Mouse (Mus musculus) c-Kit-positive CD71-positive TER-119-negative erythroid progenitor cells, embryonic 14.5 days (primary cell): ENCODE measurements around the gene Dedd2.

Experiments used
- DNase-seq: peaks from one replicate; pipeline ENCODE4 v3.0.0-alpha.2; 2013; ENCODE audit warnings: low read depth

Dedd2 gene

GRCm38 (mm10) chr7:25218705-25219415 is 1.6 kb downstream of the Dedd2 start:
- peak; percentile 45 for DNase-seq

GRCm38 (mm10) chr7:25217653-25218395 is 2.6 kb downstream of the Dedd2 start:
- no peak for DNase-seq

GRCm38 (mm10) chr7:25214172-25214571 is 6.2 kb downstream of the Dedd2 start:
- DNase-seq = no peak

GRCm38 (mm10) chr7:25213099-25213498 is 7.3 kb downstream of the Dedd2 start:
- DNase-seq = no peak

GRCm38 (mm10) chr7:25210482-25210881 is 9.9 kb downstream of the Dedd2 start:
- no peak for DNase-seq

GRCm38 (mm10) chr7:25209161-25209622 is 11.2 kb downstream of the Dedd2 start:
- peak; percentile 31 for DNase-seq

GRCm38 (mm10) chr7:25206094-25206830 is 14.2 kb downstream of the Dedd2 start:
- DNase-seq = no peak

GRCm38 (mm10) chr7:25205355-25206093 is 14.9 kb downstream of the Dedd2 start:
- no peak for DNase-seq

GRCm38 (mm10) chr7:25203624-25204023 is 16.8 kb downstream of the Dedd2 start:
- no peak for DNase-seq

GRCm38 (mm10) chr7:25197384-25198018 is 22.9 kb downstream of the Dedd2 start:
- no peak for DNase-seq

- DNase-seq = no peak
Measured at GRCm38 (mm10) chr7:25196107-25196506, 24.3 kb downstream of the Dedd2 start.

GRCm38 (mm10) chr7:25195148-25195547 is 25.3 kb downstream of the Dedd2 start:
- peak; percentile 39 for DNase-seq

- DNase-seq = no peak
Measured at GRCm38 (mm10) chr7:25192110-25192509, 28.3 kb downstream of the Dedd2 start.

- DNase-seq = no peak
Measured at GRCm38 (mm10) chr7:25190806-25191205, 29.6 kb downstream of the Dedd2 start.

GRCm38 (mm10) chr7:25187662-25188650 is 32.5 kb downstream of the Dedd2 start:
- DNase-seq = peak; percentile 67

GRCm38 (mm10) chr7:25184091-25184490 is 36.3 kb downstream of the Dedd2 start:
- no peak for DNase-seq

GRCm38 (mm10) chr7:25181814-25182213 is 38.6 kb downstream of the Dedd2 start:
- DNase-seq = no peak

- DNase-seq = peak; percentile 25
Measured at GRCm38 (mm10) chr7:25181331-25181790, 39.1 kb downstream of the Dedd2 start.

- no peak for DNase-seq
Measured at GRCm38 (mm10) chr7:25180512-25180911, 39.9 kb downstream of the Dedd2 start.

GRCm38 (mm10) chr7:25179606-25180161 is 40.7 kb downstream of the Dedd2 start, which contains the start of gene Pou2f2:
Gene Pou2f2, minus strand, starts transcription at chr7:25179726.
- DNase-seq = no peak
